Mouse (Mus musculus) kidney, embryonic 16.5 days (tissue): ENCODE measurements at regions not wholly inside any gene's neighbourhood (a gene's known extent, or its start where the extent isn't known, plus 50 kb on each side); places are given as distances from the start of the nearest gene placed in this dataset.

ENCODE experiments used
- ATAC-seq: fragments of 200-750 bp; cut with Nextera tagmentation; 2 replicates; pipeline ENCODE4 v1.8.0; 2017; ENCODE audit warnings: moderate TSS enrichment; ENCODE audit not compliant: low FRiP score, low TSS enrichment
- H3K27ac ChIP-seq: fragments of 300-500 bp; sonication (generic); 2 replicates; pipeline ENCODE4 v1.5.1; 2014; ENCODE audit warnings: low read length
- H3K27me3 ChIP-seq: fragments of 300-500 bp; sonication (generic); 2 replicates; pipeline ENCODE4 v1.6.1; 2014; ENCODE audit warnings: low read length, control low read depth, mixed read lengths; ENCODE audit not compliant: insufficient read depth
- H3K36me3 ChIP-seq: fragments of 300-500 bp; sonication (generic); 2 replicates; pipeline ENCODE4 v1.6.1; 2014; ENCODE audit warnings: low read length, control low read depth, mixed read lengths; ENCODE audit not compliant: insufficient read depth
- H3K4me1 ChIP-seq: fragments of 300-500 bp; sonication (generic); 2 replicates; pipeline ENCODE4 v1.6.1; 2014; ENCODE audit warnings: low read length, control low read depth, mixed read lengths; ENCODE audit not compliant: insufficient read depth
- H3K4me2 ChIP-seq: fragments of 300-500 bp; sonication (generic); replicated peaks from 2 replicates; pipeline ENCODE4 v1.6.1; 2014; ENCODE audit warnings: low read depth, low read length
- H3K4me3 ChIP-seq: fragments of 300-500 bp; sonication (generic); 2 replicates; pipeline ENCODE4 v1.5.1; 2014; ENCODE audit warnings: mild to moderate bottlenecking, low read length
- H3K9ac ChIP-seq: fragments of 300-500 bp; sonication (generic); replicated peaks from 2 replicates; pipeline ENCODE4 v1.6.1; 2014; ENCODE audit warnings: low read length
- H3K9me3 ChIP-seq: fragments of 300-500 bp; sonication (generic); 2 replicates; pipeline ENCODE4 v1.6.1; 2016; ENCODE audit warnings: low read length, control low read depth
- WGBS: fragments of 180-500 bp; shearing (Covaris S2); extraction: QIAGEN DNeasy Blood & Tissue Kit; methylation state at CpG from one replicate; pipeline ENCODE4 v1.1.7; 2014; 5-methylcytosine and 5-hydroxymethylcytosine counted together

GRCm38 (mm10) chr10:106408705-106409104 lies 61.4 kb upstream of the Ppfia2 start:
- WGBS, result 85% methylated on average over 3 of the region's 3 CpGs
- no peaks in the 10 kb centered on the region for H3K4me1 ChIP-seq
- no peak overlapping the region for H3K27ac ChIP-seq
- H3K4me3 ChIP-seq, result no peak overlapping the region
- H3K27me3 ChIP-seq, result no peaks in the 10 kb centered on the region
- no peaks in the 10 kb centered on the region for H3K36me3 ChIP-seq
- ATAC-seq, result no peak
- no peak overlapping the region for H3K4me2 ChIP-seq
- no peak overlapping the region for H3K9ac ChIP-seq
- H3K9me3 ChIP-seq, result no peaks in the 10 kb centered on the region

- no peaks in the 10 kb centered on the region for H3K4me1 ChIP-seq
- H3K9ac ChIP-seq, result no peak overlapping the region
- no peaks in the 10 kb centered on the region for H3K36me3 ChIP-seq
- no peak overlapping the region for H3K4me2 ChIP-seq
- ATAC-seq, result no peak
- no peak overlapping the region for H3K4me3 ChIP-seq
- no peaks in the 10 kb centered on the region for H3K9me3 ChIP-seq
- no peak overlapping the region for H3K27ac ChIP-seq
- WGBS, result 80% methylated on average over 4 of the region's 4 CpGs
- no peaks in the 10 kb centered on the region for H3K27me3 ChIP-seq
Measured at GRCm38 (mm10) chr10:106413181-106413580, 57.0 kb upstream of the Ppfia2 start.

- H3K4me2 ChIP-seq, result no peak overlapping the region
- ATAC-seq, result no peak
- H3K9ac ChIP-seq, result no peak overlapping the region
- no peaks in the 10 kb centered on the region for H3K36me3 ChIP-seq
- H3K27ac ChIP-seq, result no peak overlapping the region
- no peaks in the 10 kb centered on the region for H3K4me1 ChIP-seq
- 76% methylated on average over 1 of the region's 1 CpGs for WGBS
- H3K27me3 ChIP-seq, result no peaks in the 10 kb centered on the region
- no peaks in the 10 kb centered on the region for H3K9me3 ChIP-seq
- no peak overlapping the region for H3K4me3 ChIP-seq
Measured at GRCm38 (mm10) chr10:106414990-106415389, 55.1 kb upstream of the Ppfia2 start.

GRCm38 (mm10) chr10:106417156-106417555 lies 53.0 kb upstream of the Ppfia2 start:
- Histone ChIP-seq H3K9me3 (no peaks in the 10 kb centered on the region), H3K4me2 (no peak overlapping the region), H3K4me3 (no peak overlapping the region), H3K27ac (no peak overlapping the region), H3K4me1 (no peaks in the 10 kb centered on the region), H3K9ac (no peak overlapping the region), H3K36me3 (no peaks in the 10 kb centered on the region), H3K27me3 (no peaks in the 10 kb centered on the region)
- no peak for ATAC-seq
